Mouse (Mus musculus) spleen, postnatal 14 days (tissue): Measurements from ENCODE around the gene Pigb.
"Not testable (repeated sequence)": the region's sequence is repeated elsewhere in the genome, so short reads cannot be mapped to it uniquely, and the experiment has no call there.

Source experiments
- DNase-seq, 2 experiments: peaks; one replicate each; pipeline ENCODE4 v3.0.0; 2021 to 2022; ENCODE audit warnings: low spot score in 2 of 2

Gene Pigb

GRCm38 (mm10) chr9:73040080-73040479 lies at the start of gene Pigb:
Gene Pigb (minus strand): TSS chr9:73040378.
- no peak for DNase-seq

- DNase-seq = peak in 1 of 2 experiments; percentile 13
Measured at GRCm38 (mm10) chr9:73089222-73089920, 49.2 kb upstream of the Pigb start.

- DNase-seq = no peak
Measured at GRCm38 (mm10) chr9:73087581-73087980, 47.4 kb upstream of the Pigb start.

DNA sequence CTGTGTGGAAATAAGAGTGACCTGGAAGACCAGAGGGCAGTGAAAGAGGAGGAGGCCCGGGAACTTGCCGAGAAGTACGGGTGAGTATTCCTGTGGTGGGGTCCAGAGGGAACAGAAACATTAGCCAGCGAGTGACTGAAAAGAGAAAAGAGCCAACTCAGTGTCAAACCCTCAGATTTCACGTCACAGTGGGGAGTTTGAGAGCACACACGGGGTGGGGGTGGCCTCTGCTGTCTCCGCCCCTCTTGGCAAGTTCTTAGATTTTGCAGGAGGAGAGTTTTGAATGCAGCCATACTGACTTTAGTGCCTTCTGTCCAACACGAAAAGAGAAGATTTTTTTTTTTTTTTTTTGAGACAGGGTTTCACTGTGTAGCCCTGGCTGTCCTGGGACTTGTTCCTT lies 46.9 kb upstream of the Pigb start:
- no peak for DNase-seq

- DNase-seq = no peak
Measured at GRCm38 (mm10) chr9:73085845-73086244, 45.7 kb upstream of the Pigb start.

DNA sequence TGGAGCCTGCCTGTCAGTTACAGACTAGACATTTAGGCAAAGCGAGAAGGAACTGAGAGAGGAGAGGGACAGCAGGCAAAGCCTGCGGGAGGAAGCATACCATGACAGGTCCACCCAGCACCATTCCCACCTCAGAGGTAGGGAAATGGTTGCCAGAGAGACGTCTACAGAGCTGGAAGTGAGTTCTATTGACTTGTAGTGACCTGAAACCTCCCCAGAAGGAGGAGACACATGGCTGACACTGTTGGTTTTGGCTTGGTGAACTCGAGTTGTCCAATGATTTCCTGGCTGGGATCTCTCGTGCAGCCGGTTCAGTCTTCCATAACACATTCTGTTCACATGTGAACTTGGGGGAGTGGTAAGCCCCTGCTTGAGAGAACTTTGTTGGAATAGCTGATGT lies 43.8 kb upstream of the Pigb start:
- no peak for DNase-seq

GRCm38 (mm10) chr9:73082291-73083000 lies 42.3 kb upstream of the Pigb start:
- no peak for DNase-seq

- DNase-seq = no peak
Measured at GRCm38 (mm10) chr9:73079801-73080325, 39.7 kb upstream of the Pigb start.

- not testable (repeated sequence) for DNase-seq
Measured at GRCm38 (mm10) chr9:73079349-73079748, 39.2 kb upstream of the Pigb start.

DNA sequence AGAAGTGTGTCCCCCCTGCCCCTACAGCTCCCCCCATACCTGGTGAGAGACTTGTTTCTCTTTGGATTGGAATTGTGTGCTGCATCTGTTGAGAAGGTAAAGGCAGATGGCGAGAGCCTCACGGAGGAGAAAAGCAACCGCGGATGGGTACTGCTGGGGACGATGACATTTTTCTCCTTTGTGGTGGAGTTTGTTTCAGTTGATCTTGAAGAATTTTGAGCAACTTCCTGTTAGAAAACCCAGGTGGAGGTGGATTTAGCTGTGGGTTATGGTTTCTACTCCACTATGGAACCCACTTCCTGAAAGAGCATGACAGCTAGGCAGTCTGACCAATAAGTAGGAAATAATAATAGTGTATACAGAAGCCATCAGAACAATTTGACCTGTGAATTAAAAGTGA lies 33.0 kb upstream of the Pigb start:
- no peak for DNase-seq

DNA sequence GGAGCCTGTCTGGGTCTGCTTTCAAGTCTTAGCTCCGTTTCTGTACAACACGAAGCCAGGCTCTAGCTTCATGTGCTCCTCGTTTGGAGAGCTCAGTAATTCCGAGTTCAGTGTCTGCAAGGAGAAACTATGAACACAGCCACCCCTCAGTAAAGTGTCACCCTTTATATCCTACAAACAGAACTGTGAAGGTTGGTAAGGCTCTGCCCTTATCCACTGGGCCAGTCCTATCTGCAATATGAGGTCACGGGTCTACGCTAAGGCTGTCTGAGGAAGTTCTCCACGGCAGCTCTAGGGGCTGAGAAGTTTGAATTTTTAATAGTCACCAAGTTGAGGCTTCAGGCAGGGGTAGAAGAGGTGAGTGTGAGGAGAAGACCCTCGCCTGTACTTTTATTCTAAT lies 32.2 kb upstream of the Pigb start:
- no peak for DNase-seq

- DNase-seq = no peak
Measured at GRCm38 (mm10) chr9:73070971-73071659, 30.9 kb upstream of the Pigb start.

- DNase-seq = no peak
Measured at GRCm38 (mm10) chr9:73068688-73069087, 28.5 kb upstream of the Pigb start.

- no peak for DNase-seq
Measured at GRCm38 (mm10) chr9:73068230-73068679, 28.1 kb upstream of the Pigb start.

- no peak for DNase-seq
Measured at GRCm38 (mm10) chr9:73067086-73067485, 26.9 kb upstream of the Pigb start.

GRCm38 (mm10) chr9:73063621-73064290 lies 23.6 kb upstream of the Pigb start:
- DNase-seq = no peak

- no peak for DNase-seq
Measured at GRCm38 (mm10) chr9:73059224-73059623, 19.0 kb upstream of the Pigb start.

DNA sequence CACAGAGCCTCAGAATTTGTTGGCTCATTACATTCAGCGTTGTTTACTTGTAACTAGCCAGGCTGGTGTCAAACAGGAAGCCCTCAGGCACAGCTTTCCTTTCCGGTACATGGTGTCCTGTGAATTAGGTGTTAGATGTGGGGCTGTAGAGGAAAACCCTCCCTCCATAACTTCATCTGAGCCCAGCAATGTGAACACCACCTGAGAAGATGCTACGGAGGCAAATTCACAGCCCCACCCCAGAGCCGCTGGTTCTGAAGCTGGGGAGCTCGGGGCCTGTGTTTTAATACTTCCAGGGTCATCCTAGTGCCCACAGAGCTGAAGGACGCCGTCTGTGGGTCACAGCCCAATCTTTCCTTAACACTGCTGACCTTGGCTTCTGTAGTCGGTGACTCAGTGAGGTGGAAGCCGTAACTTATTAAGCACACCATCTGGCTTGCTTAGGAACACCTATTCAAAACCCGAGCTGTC lies 15.3 kb upstream of the Pigb start:
- no peak for DNase-seq

- no peak for DNase-seq
Measured at GRCm38 (mm10) chr9:73050606-73051005, 10.4 kb upstream of the Pigb start.

GRCm38 (mm10) chr9:73049833-73050232 lies 9.7 kb upstream of the Pigb start:
- DNase-seq = no peak

GRCm38 (mm10) chr9:73048927-73049326 lies 8.7 kb upstream of the Pigb start:
- no peak for DNase-seq

GRCm38 (mm10) chr9:73047906-73048305 lies 7.7 kb upstream of the Pigb start:
- no peak for DNase-seq
